ENCODE assay signal across 18 mouse cellular contexts in genomic region chr6:101220307-101220706, GRCm38 (mm10).
DNase-seq lines count a peak whose midpoint lies in the region; ATAC-seq and TF ChIP-seq lines count a peak whose summit lies in the region.
"Had no signal": no experiment of that assay in that cellular context is flagged by ENCODE, and none has a peak within 500 bp of the region (broad histone marks: within the 10 kb centered on the region; RNA-seq: fewer than 3 reads in every experiment).

No protein-coding gene starts in this region.

- peak; percentile 67 for DNase-seq in forebrain, embryonic 14.5 days (ENCODE audit: low spot score)
- DNase-seq in kidney, adult 2 months: peak; percentile 4
- DNase-seq in kidney, postnatal 14 days: no peak
- DNase-seq in midbrain, postnatal 0 days (ENCODE audit: low spot score): peak; percentile 71
- DNase-seq in midbrain, embryonic 11.5 days (ENCODE audit: low spot score, missing footprints): no peak
- no peak for DNase-seq in cerebellum, adult 11-12 months
- DNase-seq: adrenal gland, postnatal 36 days; cerebellum, postnatal 10 days; heart, adult 11 months; kidney, adult 11 months; kidney, postnatal 36 days; liver; thymus, postnatal 25 days had no signal

- ATAC-seq in forebrain, embryonic 14.5 days: no peak
- no peak for ATAC-seq in forebrain, embryonic 13.5 days
- ATAC-seq in midbrain, postnatal 0 days (ENCODE audit: low FRiP score): no peak
- no peak for ATAC-seq in midbrain, embryonic 11.5 days (ENCODE audit: low FRiP score)
- no peak for ATAC-seq in cerebellum, adult (ENCODE audit: insufficient number of reproducible peaks, low FRiP score, low TSS enrichment)
- ATAC-seq: forebrain, embryonic 15.5 days; midbrain, embryonic 15.5 days had no signal

- H3K27me3 ChIP-seq in forebrain, embryonic 14.5 days (replicated peaks; ENCODE audit: control insufficient read depth, insufficient read depth, low read length): no peaks in the 10 kb centered on the region
- H3K27me3 ChIP-seq in forebrain, embryonic 13.5 days: no peaks in the 10 kb centered on the region
- H3K27me3 ChIP-seq in kidney, adult 2 months (replicated peaks; ENCODE audit: control insufficient read depth, insufficient read depth, low read length): no peaks in the 10 kb centered on the region
- H3K27me3 ChIP-seq in midbrain, postnatal 0 days (ENCODE audit: insufficient read depth, low read length): no peaks in the 10 kb centered on the region
- H3K27me3 ChIP-seq in midbrain, embryonic 11.5 days (ENCODE audit: control insufficient read depth, insufficient read depth, low read length): no peaks in the 10 kb centered on the region
- H3K27me3 ChIP-seq: forebrain, embryonic 15.5 days; midbrain, embryonic 15.5 days; stomach, embryonic 15.5 days had no signal

- H3K4me3 ChIP-seq in forebrain, embryonic 14.5 days (ENCODE audit: low read depth, low read length): no peak overlapping the region
- no peak overlapping the region for H3K4me3 ChIP-seq in forebrain, embryonic 13.5 days
- H3K4me3 ChIP-seq in kidney, adult 2 months (ENCODE audit: insufficient read depth, low read depth, low read length): no peak overlapping the region
- H3K4me3 ChIP-seq in midbrain, postnatal 0 days (ENCODE audit: low read depth, low read length): no peak overlapping the region
- no peak overlapping the region for H3K4me3 ChIP-seq in midbrain, embryonic 11.5 days (ENCODE audit: low read depth, low read length)
- H3K4me3 ChIP-seq: forebrain, embryonic 15.5 days; midbrain, embryonic 15.5 days; stomach, embryonic 15.5 days had no signal

- H3K4me1 ChIP-seq in forebrain, embryonic 14.5 days (ENCODE audit: control insufficient read depth, insufficient read depth, low read length): no peaks in the 10 kb centered on the region; the same call in 1 of the 2 replicates
- H3K4me1 ChIP-seq in forebrain, embryonic 13.5 days: peaks cover 3% of the 10 kb centered on the region
- H3K4me1 ChIP-seq in kidney, adult 2 months (ENCODE audit: control insufficient read depth, insufficient read depth, low read length): peaks cover under 1% of the 10 kb centered on the region; the same call in 1 of the 2 replicates
- no peaks in the 10 kb centered on the region for H3K4me1 ChIP-seq in midbrain, postnatal 0 days (ENCODE audit: insufficient read depth, low read length)
- no peaks in the 10 kb centered on the region for H3K4me1 ChIP-seq in midbrain, embryonic 11.5 days (ENCODE audit: control insufficient read depth, insufficient read depth, low read length)

- no peak for TF ChIP-seq CTCF in kidney, adult 2 months (conservative IDR thresholded peaks at IDR 0.05; ENCODE audit: insufficient read depth, insufficient read length, low read depth, low read length)
- peak; percentile 65 for TF ChIP-seq CTCF in midbrain, postnatal 0 days (IDR thresholded peaks at IDR 0.05)

- H3K9ac ChIP-seq in forebrain, embryonic 14.5 days (ENCODE audit: low read length): no peak overlapping the region
- H3K9ac ChIP-seq in forebrain, embryonic 13.5 days: no peak overlapping the region
- no peak overlapping the region for H3K9ac ChIP-seq in midbrain, postnatal 0 days (replicated peaks; ENCODE audit: low read length, poor library complexity, severe bottlenecking)
- no peak overlapping the region for H3K9ac ChIP-seq in midbrain, embryonic 11.5 days (ENCODE audit: low read length)
- H3K9ac ChIP-seq: forebrain, embryonic 15.5 days; midbrain, embryonic 15.5 days; stomach, embryonic 15.5 days had no signal

- 66% methylated on average over 3 of the region's 3 CpGs for WGBS in forebrain, embryonic 14.5 days
- WGBS in forebrain, embryonic 13.5 days: 61% methylated on average over 3 of the region's 3 CpGs
- 56% methylated on average over 3 of the region's 3 CpGs for WGBS in kidney, adult 2 months
- WGBS in midbrain, postnatal 0 days: 64% methylated on average over 3 of the region's 3 CpGs
- WGBS in midbrain, embryonic 11.5 days: 81% methylated on average over 3 of the region's 3 CpGs

- no peak overlapping the region for H3K4me2 ChIP-seq in forebrain, embryonic 14.5 days (ENCODE audit: low read length)
- H3K4me2 ChIP-seq in forebrain, embryonic 13.5 days: no peak overlapping the region
- no peak overlapping the region for H3K4me2 ChIP-seq in midbrain, postnatal 0 days (ENCODE audit: low read depth, low read length, poor library complexity, severe bottlenecking)
- no peak overlapping the region for H3K4me2 ChIP-seq in midbrain, embryonic 11.5 days
- H3K4me2 ChIP-seq: forebrain, embryonic 15.5 days; midbrain, embryonic 15.5 days; stomach, embryonic 15.5 days had no signal

- H3K9me3 ChIP-seq in forebrain, embryonic 14.5 days (replicated peaks; ENCODE audit: control insufficient read depth, low read length): no peaks in the 10 kb centered on the region
- no peaks in the 10 kb centered on the region for H3K9me3 ChIP-seq in forebrain, embryonic 13.5 days (replicated peaks)
- H3K9me3 ChIP-seq in midbrain, postnatal 0 days (ENCODE audit: low read length): no peaks in the 10 kb centered on the region
- H3K9me3 ChIP-seq in midbrain, embryonic 11.5 days (ENCODE audit: control insufficient read depth, low read length): no peaks in the 10 kb centered on the region
- H3K9me3 ChIP-seq: forebrain, embryonic 15.5 days; midbrain, embryonic 15.5 days; stomach, embryonic 15.5 days had no signal

- no peak for TF ChIP-seq POLR2A in kidney, adult 2 months (IDR thresholded peaks at IDR 0.05; ENCODE audit: low read depth, low read length)

- no peak overlapping the region for H3K27ac ChIP-seq in forebrain, embryonic 14.5 days (ENCODE audit: low read depth, low read length)
- H3K27ac ChIP-seq in forebrain, embryonic 13.5 days: no peak overlapping the region
- no peak overlapping the region for H3K27ac ChIP-seq in kidney, adult 2 months (ENCODE audit: insufficient read depth, low read depth, low read length)
- H3K27ac ChIP-seq in midbrain, postnatal 0 days (ENCODE audit: low read depth, low read length): no peak overlapping the region
- H3K27ac ChIP-seq in midbrain, embryonic 11.5 days (ENCODE audit: low read depth, low read length): no peak overlapping the region
- H3K27ac ChIP-seq: forebrain, embryonic 15.5 days; midbrain, embryonic 15.5 days; stomach, embryonic 15.5 days had no signal

- no peaks in the 10 kb centered on the region for H3K36me3 ChIP-seq in forebrain, embryonic 14.5 days (ENCODE audit: control insufficient read depth, insufficient read depth, low read length)
- H3K36me3 ChIP-seq in forebrain, embryonic 13.5 days (ENCODE audit: poor library complexity, severe bottlenecking): no peaks in the 10 kb centered on the region
- no peaks in the 10 kb centered on the region for H3K36me3 ChIP-seq in kidney, adult 2 months (ENCODE audit: control insufficient read depth, insufficient read depth, low read length)
- H3K36me3 ChIP-seq in midbrain, postnatal 0 days (ENCODE audit: insufficient read depth, low read length): no peaks in the 10 kb centered on the region
- no peaks in the 10 kb centered on the region for H3K36me3 ChIP-seq in midbrain, embryonic 11.5 days (ENCODE audit: control insufficient read depth, insufficient read depth, low read length)
- H3K36me3 ChIP-seq: forebrain, embryonic 15.5 days; midbrain, embryonic 15.5 days; stomach, embryonic 15.5 days had no signal

Comparison
In these comparisons a context has a peak if more than half of its experiments do, and no peak if none do; other contexts are left out.
1. DNase-seq: peak in forebrain, embryonic 14.5 days (single experiment), kidney, adult 2 months (single experiment) and midbrain, postnatal 0 days (single experiment); none in kidney, postnatal 14 days (single experiment), midbrain, embryonic 11.5 days (single experiment) and cerebellum, adult 11-12 months (single experiment).